In genomic region chr2:169351547-169351946, GRCm38 (mm10) we compare ENCODE assay signal across 30 mouse cellular contexts.
"Had no signal": no experiment of that assay in that cellular context is flagged by ENCODE, and none has a peak within 500 bp of the region (broad histone marks: within the 10 kb centered on the region; RNA-seq: fewer than 3 reads in every experiment).

No protein-coding gene starts in this region.

- H3K27ac ChIP-seq: left cerebral cortex, adult 2 months; limb, embryonic 10.5 days; limb, embryonic 12.5 days; limb, embryonic 13.5 days; limb, embryonic 15.5 days; liver, embryonic 13.5 days; liver, embryonic 14.5 days; lung, embryonic 15.5 days; macrophage; midbrain, embryonic 10.5 days; midbrain, embryonic 12.5 days; midbrain, embryonic 13.5 days; midbrain, embryonic 15.5 days; neural tube, embryonic 12.5 days; neural tube, embryonic 13.5 days had no signal

- H3K9me3 ChIP-seq: limb, embryonic 10.5 days; limb, embryonic 12.5 days; limb, embryonic 13.5 days; limb, embryonic 15.5 days; lung, embryonic 15.5 days; midbrain, embryonic 10.5 days; midbrain, embryonic 12.5 days; midbrain, embryonic 13.5 days; midbrain, embryonic 15.5 days; neural tube, embryonic 12.5 days; neural tube, embryonic 13.5 days had no signal

- ATAC-seq: lung, postnatal 0 days; midbrain, embryonic 13.5 days; midbrain, embryonic 15.5 days; midbrain, embryonic 16.5 days had no signal

- H3K36me3 ChIP-seq: limb, embryonic 10.5 days; limb, embryonic 12.5 days; limb, embryonic 13.5 days; limb, embryonic 15.5 days; liver, embryonic 13.5 days; lung, embryonic 15.5 days; midbrain, embryonic 10.5 days; midbrain, embryonic 12.5 days; midbrain, embryonic 13.5 days; midbrain, embryonic 15.5 days; neural tube, embryonic 12.5 days; neural tube, embryonic 13.5 days had no signal

- H3K27me3 ChIP-seq: limb, embryonic 12.5 days; limb, embryonic 13.5 days; limb, embryonic 15.5 days; liver, embryonic 13.5 days; lung, embryonic 15.5 days; megakaryocyte, embryonic 14.5 days; midbrain, embryonic 12.5 days; midbrain, embryonic 13.5 days; midbrain, embryonic 15.5 days; neural tube, embryonic 12.5 days; neural tube, embryonic 13.5 days had no signal

- H3K4me3 ChIP-seq: left cerebral cortex, adult 2 months; limb, embryonic 10.5 days; limb, embryonic 12.5 days; limb, embryonic 13.5 days; limb, embryonic 15.5 days; liver, embryonic 13.5 days; lung, embryonic 15.5 days; megakaryocyte, embryonic 14.5 days; midbrain, embryonic 10.5 days; midbrain, embryonic 12.5 days; midbrain, embryonic 13.5 days; midbrain, embryonic 15.5 days; myocyte; neural tube, embryonic 12.5 days; neural tube, embryonic 13.5 days had no signal

- DNase-seq: layer of hippocampus, postnatal 36 days; left cerebral cortex, postnatal 4 days; liver, embryonic 13.5 days; lung, adult 18-20 months; lung, adult 2 months; lung, embryonic 14.5 days; lung, postnatal 10 days; lung, postnatal 14 days; lung, postnatal 36 days; lung, postnatal 4 days; midbrain, embryonic 14.5 days had no signal

- H3K4me1 ChIP-seq: limb, embryonic 10.5 days; limb, embryonic 12.5 days; limb, embryonic 13.5 days; limb, embryonic 15.5 days; liver, embryonic 13.5 days; lung, embryonic 15.5 days; megakaryocyte, embryonic 14.5 days; midbrain, embryonic 10.5 days; midbrain, embryonic 12.5 days; midbrain, embryonic 13.5 days; midbrain, embryonic 15.5 days; neural tube, embryonic 12.5 days; neural tube, embryonic 13.5 days had no signal

- H3K4me2 ChIP-seq: limb, embryonic 12.5 days; limb, embryonic 13.5 days; limb, embryonic 15.5 days; liver, embryonic 13.5 days; lung, embryonic 14.5 days; lung, embryonic 15.5 days; midbrain, embryonic 11.5 days; midbrain, embryonic 12.5 days; midbrain, embryonic 13.5 days; midbrain, embryonic 15.5 days; neural tube, embryonic 12.5 days; neural tube, embryonic 13.5 days had no signal

- H3K9ac ChIP-seq: limb, embryonic 12.5 days; limb, embryonic 13.5 days; limb, embryonic 15.5 days; liver, embryonic 13.5 days; liver, embryonic 14.5 days; lung, embryonic 14.5 days; lung, embryonic 15.5 days; midbrain, embryonic 12.5 days; midbrain, embryonic 13.5 days; midbrain, embryonic 15.5 days; neural tube, embryonic 12.5 days; neural tube, embryonic 13.5 days had no signal
